Mouse (Mus musculus) megakaryocyte-erythroid progenitor cell, adult 5-6 weeks (primary cell): ENCODE data around the gene E130308A19Rik. TPM values are rescaled to one million over a fixed set of nuclear protein-coding genes. Genes with fewer than 3 reads are reported as not detected.

Experiments used
- ATAC-seq: replicated peaks from 2 replicates; pipeline ENCODE4 v1.8.0; 2016; ENCODE audit warnings: mild to moderate bottlenecking, inconsistent platforms; ENCODE audit not compliant: severe bottlenecking, poor library complexity, low FRiP score, low TSS enrichment
- total RNA-seq, 2 experiments: library from RNA; stranded (forward) in 1 of 2; stranded (reverse) in 1 of 2; fragments of 200-1000, 215-1000 nt in 1 of 2; fragments of >200 nt in 1 of 2; fragmentation: Nextera tagmentation in 1 of 2; gene quantifications; 2 replicates each; pipeline ENCODE4 v1.2.3; 2014 to 2017

Gene E130308A19Rik
- total RNA-seq, 2 experiments from 2014 or later, result 9.6 to 24.1 TPM

GRCm38 (mm10) chr4:59805181-59805967 is 179.4 kb downstream of the E130308A19Rik start, which contains the start of gene Snx30:
Gene Snx30, plus strand, starts transcription at chr4:59805840.
- peak; percentile 56 for ATAC-seq

- peak; percentile 31; the same call in 1 of the 2 replicates for ATAC-seq
Observed at GRCm38 (mm10) chr4:59805968-59806878, 180.2 kb downstream of the E130308A19Rik start.

- no peak for ATAC-seq
Observed at GRCm38 (mm10) chr4:59806879-59807195, 180.8 kb downstream of the E130308A19Rik start.

- ATAC-seq, result no peak
Observed at GRCm38 (mm10) chr4:59807521-59807920, 181.5 kb downstream of the E130308A19Rik start.

DNA sequence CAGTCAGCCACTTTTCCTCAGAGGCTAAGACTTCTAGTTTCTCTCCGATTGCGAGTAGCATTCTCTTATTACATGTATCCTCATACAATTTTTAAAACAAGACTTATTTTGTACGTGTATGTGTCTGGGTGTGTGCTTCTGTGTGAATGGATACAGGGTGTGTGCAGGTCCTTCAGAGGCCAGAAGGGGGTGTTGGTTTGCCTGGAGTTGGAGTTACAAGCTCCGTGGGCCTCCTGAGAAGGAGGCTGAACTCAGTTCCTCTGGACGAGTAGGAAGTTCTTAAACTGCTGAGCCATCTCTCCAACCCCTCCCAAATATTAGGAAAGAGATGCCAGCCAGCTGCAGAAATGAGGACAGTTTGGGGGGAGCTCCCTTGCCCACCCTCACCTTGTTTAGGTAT is 182.4 kb downstream of the E130308A19Rik start:
- peak; percentile 52 for ATAC-seq

Other genes starting within 250 kb of the E130308A19Rik start
- 55.2 and 83.7 TPM in 2 replicates for gene Susd1, start 187.6 kb upstream of the E130308A19Rik start, total RNA-seq (2014; fragmentation: Nextera tagmentation)
- 91.5 and 118 TPM in 2 replicates for gene Susd1, start 187.6 kb upstream of the E130308A19Rik start, total RNA-seq (2017)
- 153 and 199 TPM in 2 replicates for gene Ptbp3, start 76.8 kb upstream of the E130308A19Rik start, total RNA-seq (2014; fragmentation: Nextera tagmentation)
- gene Ptbp3, start 76.8 kb upstream of the E130308A19Rik start, total RNA-seq (2017), result 175 and 204 TPM in 2 replicates
- gene Hsdl2, start 44.6 kb upstream of the E130308A19Rik start, total RNA-seq (2014; fragmentation: Nextera tagmentation), result 28.3 and 35.5 TPM in 2 replicates
- 48.3 and 54.6 TPM in 2 replicates for gene Hsdl2, start 44.6 kb upstream of the E130308A19Rik start, total RNA-seq (2017)
- 44.1 and 47.2 TPM in 2 replicates for gene Inip, start 175.4 kb downstream of the E130308A19Rik start, total RNA-seq (2014; fragmentation: Nextera tagmentation)
- gene Inip, start 175.4 kb downstream of the E130308A19Rik start, total RNA-seq (2017), result 41.4 and 52.0 TPM in 2 replicates
- gene Snx30, start 179.6 kb downstream of the E130308A19Rik start, total RNA-seq (2014; fragmentation: Nextera tagmentation), result 6.6 and 11.2 TPM in 2 replicates
- gene Snx30, start 179.6 kb downstream of the E130308A19Rik start, total RNA-seq (2017), result 4.9 and 13.2 TPM in 2 replicates